Mouse (Mus musculus): ENCODE data around the gene Dclk1.

GRCm38 (mm10) chr3:55476694-55477093, 234.5 kb downstream of the Dclk1 start:
- TF ChIP-seq POLR2A (IDR thresholded peaks at IDR 0.05; ENCODE audit: insufficient read depth, low read depth, low read length) (no peak), CTCF (IDR thresholded peaks at IDR 0.05) (no peak)

Data from heart, adult 2 months (tissue).